Mouse (Mus musculus) neural tube, embryonic 15.5 days (tissue): ENCODE measurements around the gene Elk3. TPM values are rescaled to one million over a fixed set of nuclear protein-coding genes. Genes with fewer than 3 reads are reported as not detected.

Source experiments
- ATAC-seq: fragments of 200-750 bp; cut with Nextera tagmentation; 2 replicates; pipeline ENCODE4 v1.8.0; 2017; ENCODE audit warnings: mild to moderate bottlenecking, moderate TSS enrichment, moderate library complexity; ENCODE audit not compliant: low FRiP score
- H3K27ac ChIP-seq: fragments of 300-500 bp; sonication (generic); replicated peaks from 2 replicates; pipeline ENCODE4 v1.5.1; 2015; ENCODE audit warnings: mild to moderate bottlenecking, inconsistent platforms
- H3K27me3 ChIP-seq: fragments of 300-500 bp; sonication (generic); replicated peaks from 2 replicates; pipeline ENCODE4 v1.6.1; 2015; ENCODE audit warnings: inconsistent platforms
- H3K36me3 ChIP-seq: fragments of 300-500 bp; sonication (generic); 2 replicates; pipeline ENCODE4 v1.6.1; 2015; ENCODE audit warnings: inconsistent platforms
- H3K4me1 ChIP-seq: fragments of 300-500 bp; sonication (generic); 2 replicates; pipeline ENCODE4 v1.6.1; 2015; ENCODE audit warnings: inconsistent platforms
- H3K4me2 ChIP-seq: fragments of 300-500 bp; sonication (generic); 2 replicates; pipeline ENCODE4 v1.6.1; 2015; ENCODE audit warnings: inconsistent platforms, mild to moderate bottlenecking, moderate library complexity
- H3K4me3 ChIP-seq: fragments of 300-500 bp; sonication (generic); replicated peaks from 2 replicates; pipeline ENCODE4 v1.5.1; 2015; ENCODE audit warnings: mild to moderate bottlenecking, inconsistent platforms
- H3K9ac ChIP-seq: fragments of 300-500 bp; sonication (generic); replicated peaks from 2 replicates; pipeline ENCODE4 v1.6.1; 2015; ENCODE audit warnings: mild to moderate bottlenecking, inconsistent platforms
- H3K9me3 ChIP-seq: fragments of 300-500 bp; sonication (generic); replicated peaks from 2 replicates; pipeline ENCODE4 v1.6.1; 2016; ENCODE audit warnings: inconsistent platforms
- WGBS: fragments of 180-500 bp; shearing (Covaris S2); methylation state at CpG from one replicate; pipeline ENCODE4 v1.1.7; 2015; ENCODE audit warnings: mixed read lengths; 5-methylcytosine and 5-hydroxymethylcytosine counted together
- polyA plus RNA-seq: library from polyadenylated mRNA; unstranded; fragments of >200 nt; fragmentation: Nextera tagmentation; extraction: Ambion mirVana; gene quantifications from 2 replicates; pipeline ENCODE4 v1.2.1, GENCODE M21; 2015

Elk3 gene
- polyA plus RNA-seq, 1 experiment from 2014 or later: 8.6 TPM

DNA sequence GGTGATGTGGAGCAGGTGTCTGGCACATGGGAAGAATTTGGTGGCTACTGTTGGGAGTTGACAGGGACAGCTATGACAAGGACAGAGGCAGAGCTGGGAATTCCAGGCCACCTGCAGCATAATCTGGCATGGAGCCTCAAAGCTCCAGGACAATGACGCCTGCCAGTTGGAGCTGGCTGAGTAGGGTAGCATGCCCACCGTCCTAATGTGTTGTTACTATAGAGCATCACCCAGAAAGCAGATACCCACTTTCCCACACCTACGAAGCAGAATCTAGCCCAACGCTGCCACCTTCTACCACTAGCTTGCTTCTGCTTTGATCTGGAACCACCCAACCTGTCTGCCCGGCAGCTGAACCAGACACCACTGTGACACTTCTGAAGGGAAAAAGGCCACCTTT, 46.9 kb downstream of the Elk3 start:
- no peak overlapping the region for H3K4me2 ChIP-seq
- 0 out of 2 replicates have a peak, but pooled peaks have one; percentile 1 for ATAC-seq
- H3K27me3 ChIP-seq: no peaks in the 10 kb centered on the region
- 79% methylated on average over 5 of the region's 5 CpGs for WGBS
- H3K27ac ChIP-seq: peak overlapping the region; percentile 43; the same call in 1 of the 2 replicates
- no peaks in the 10 kb centered on the region for H3K36me3 ChIP-seq
- H3K4me1 ChIP-seq: peaks cover 49% of the 10 kb centered on the region
- no peak overlapping the region for H3K4me3 ChIP-seq
- no peak overlapping the region for H3K9ac ChIP-seq
- H3K9me3 ChIP-seq: no peaks in the 10 kb centered on the region

DNA sequence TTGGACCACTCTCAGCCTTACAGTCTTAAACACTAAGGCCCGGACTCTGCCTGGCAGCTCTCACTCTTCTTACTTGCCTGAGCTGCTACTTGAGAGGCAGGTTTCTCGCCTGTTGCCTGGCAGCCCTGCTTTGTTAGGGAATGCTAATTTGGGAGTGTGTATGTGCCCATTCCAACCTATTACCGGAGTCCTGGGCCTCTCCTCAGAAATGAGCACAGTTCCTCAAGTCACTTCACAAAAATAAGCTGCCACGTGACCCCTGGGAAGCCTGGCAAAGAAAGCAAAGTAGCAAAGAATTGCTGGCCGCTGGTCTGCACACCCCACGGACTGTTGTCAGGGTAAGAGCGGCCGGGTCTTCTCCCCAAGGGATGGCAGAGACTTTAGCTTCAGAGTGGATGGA, 47.5 kb downstream of the Elk3 start:
- Histone ChIP-seq H3K27me3 (no peaks in the 10 kb centered on the region), H3K9me3 (no peaks in the 10 kb centered on the region), H3K9ac (no peak overlapping the region), H3K4me2 (no peak overlapping the region), H3K36me3 (no peaks in the 10 kb centered on the region), H3K4me1 (peaks cover 49% of the 10 kb centered on the region), H3K4me3 (no peak overlapping the region), H3K27ac (peak overlapping the region; percentile 43)
- 39% methylated on average over 8 of the region's 8 CpGs for WGBS
- ATAC-seq: peak; percentile 37; the same call in 1 of the 2 replicates

DNA sequence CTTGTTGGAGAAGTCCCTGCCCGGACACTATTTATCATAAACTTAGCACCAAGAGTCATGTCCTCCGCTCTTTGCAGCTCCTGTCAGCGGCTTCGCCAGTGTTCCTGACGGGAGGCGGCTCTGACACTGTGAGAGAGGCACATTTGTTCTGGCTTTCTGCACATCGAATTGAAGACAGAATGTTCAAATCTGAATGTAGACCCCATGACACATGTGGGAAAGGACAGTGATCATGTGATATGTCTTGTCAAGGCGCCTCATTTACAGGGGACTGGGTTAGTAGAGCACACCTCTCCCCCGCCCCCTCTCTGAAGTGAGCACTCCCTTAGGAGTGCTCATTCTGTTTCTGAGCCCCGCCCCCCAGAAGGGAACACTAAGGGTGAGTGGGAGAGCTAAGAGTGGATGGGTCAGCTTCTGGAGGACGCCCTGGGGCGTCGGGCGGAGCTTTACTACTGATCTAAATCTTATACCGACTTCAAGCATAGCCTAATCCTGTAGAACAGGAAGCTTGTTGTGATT, 48.9 kb downstream of the Elk3 start:
- H3K9me3 ChIP-seq: no peaks in the 10 kb centered on the region
- peak overlapping the region; percentile 58 for H3K27ac ChIP-seq
- H3K36me3 ChIP-seq: no peaks in the 10 kb centered on the region
- H3K9ac ChIP-seq: peak overlapping the region; percentile 6; the same call in 1 of the 2 replicates
- ATAC-seq: peak; percentile 55
- H3K4me1 ChIP-seq: peaks cover 49% of the 10 kb centered on the region
- peak overlapping the region; percentile 13; the same call in 1 of the 2 replicates for H3K4me3 ChIP-seq
- peak overlapping the region; percentile 51 for H3K4me2 ChIP-seq
- no peaks in the 10 kb centered on the region for H3K27me3 ChIP-seq
- 26% methylated on average over 15 of the region's 15 CpGs for WGBS

DNA sequence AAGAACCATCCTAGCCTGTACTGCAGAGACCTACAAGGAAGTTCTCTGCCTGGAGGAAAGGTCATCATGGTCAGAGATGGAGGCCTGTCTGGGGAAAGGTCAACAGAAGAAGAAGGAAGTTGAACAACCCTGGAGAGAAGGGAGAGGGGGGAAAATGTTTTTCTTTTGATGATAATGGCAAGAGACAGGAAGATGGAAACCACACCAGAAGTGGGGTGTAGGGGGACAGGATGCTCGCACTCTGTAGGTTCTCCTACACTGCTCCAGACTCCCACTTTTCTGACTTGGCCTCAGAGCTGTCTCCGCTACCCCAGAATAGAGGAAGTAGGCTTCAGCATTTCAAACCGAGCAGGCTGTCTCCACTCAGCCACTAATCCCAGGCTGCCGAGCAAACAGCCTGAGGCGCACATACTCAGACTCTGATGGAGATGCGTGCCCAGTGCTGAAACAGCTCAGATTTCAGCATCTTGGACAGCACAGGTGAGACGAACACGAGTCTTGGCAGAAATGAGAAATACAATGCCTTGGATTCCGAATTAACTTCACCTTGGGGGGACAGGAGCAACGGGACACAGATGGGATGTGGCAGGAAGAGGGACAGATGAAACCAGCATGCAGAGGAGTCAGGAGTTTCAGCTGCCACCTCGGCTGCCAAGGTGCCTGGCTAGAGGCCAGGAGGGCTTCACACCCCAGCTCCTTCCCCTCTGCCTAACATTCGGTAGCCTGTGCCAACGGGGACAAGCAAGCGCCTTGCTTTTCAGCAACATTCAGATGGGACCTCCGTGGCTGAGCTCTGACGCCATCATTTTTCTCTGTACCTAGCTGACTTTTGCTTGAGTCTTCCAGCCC, 49.6 kb downstream of the Elk3 start:
- Histone ChIP-seq H3K9ac (no peak overlapping the region; the same call in 1 of the 2 replicates), H3K4me1 (peaks cover 49% of the 10 kb centered on the region), H3K27me3 (no peaks in the 10 kb centered on the region), H3K36me3 (no peaks in the 10 kb centered on the region), H3K4me3 (peak overlapping the region; percentile 13; the same call in 1 of the 2 replicates), H3K27ac (peak overlapping the region; percentile 58), H3K9me3 (no peaks in the 10 kb centered on the region), H3K4me2 (peak overlapping the region; percentile 51)
- WGBS: 29% methylated on average over 16 of the region's 16 CpGs
- ATAC-seq: peak; percentile 48; the same call in 1 of the 2 replicates

DNA sequence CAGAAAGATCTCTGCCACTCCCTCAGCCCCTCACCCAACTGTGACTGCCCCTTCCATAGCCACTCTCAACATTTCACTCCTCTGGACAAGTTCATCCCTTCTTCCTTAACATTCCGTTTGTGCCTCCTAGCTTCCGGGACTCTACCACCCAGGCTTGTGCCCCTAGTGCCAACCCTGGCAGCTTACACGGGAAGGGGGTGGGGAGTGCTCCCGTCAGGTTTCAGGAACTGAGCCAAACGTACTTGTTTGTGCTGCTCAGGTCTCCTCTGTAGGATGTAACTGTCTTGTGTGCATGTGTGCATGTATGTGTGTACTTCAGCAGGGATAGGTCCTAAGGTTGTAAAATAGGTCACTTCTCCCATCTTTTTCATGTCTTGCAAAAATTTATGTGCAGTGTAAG, 51.1 kb downstream of the Elk3 start:
- Histone ChIP-seq H3K4me3 (no peak overlapping the region), H3K27ac (no peak overlapping the region), H3K4me1 (peaks cover 52% of the 10 kb centered on the region), H3K36me3 (no peaks in the 10 kb centered on the region), H3K27me3 (no peaks in the 10 kb centered on the region), H3K9me3 (no peaks in the 10 kb centered on the region), H3K4me2 (no peak overlapping the region), H3K9ac (no peak overlapping the region)
- no peak for ATAC-seq
- 63% methylated on average over 5 of the region's 5 CpGs for WGBS

DNA sequence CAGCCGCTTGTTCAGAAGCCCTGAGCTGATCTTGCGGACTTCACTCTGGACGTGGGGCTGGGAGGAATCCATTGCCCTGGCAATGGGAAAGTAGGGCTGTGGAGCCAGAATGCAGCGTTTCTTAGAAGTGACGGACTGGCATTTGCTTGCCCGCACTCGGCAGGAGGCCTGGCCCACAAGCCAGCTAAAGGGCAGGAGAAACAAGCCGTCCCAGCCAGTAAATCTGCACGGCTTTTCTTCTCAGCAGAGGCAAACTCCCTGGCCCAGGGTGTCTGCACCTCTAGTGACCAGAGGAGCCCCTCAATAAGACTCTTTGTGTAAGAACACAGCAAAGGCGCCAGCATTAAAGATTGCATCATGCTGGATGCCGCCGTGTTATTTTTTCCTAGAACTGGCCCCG, 55.6 kb downstream of the Elk3 start:
- peak overlapping the region; percentile 63 for H3K27ac ChIP-seq
- H3K4me1 ChIP-seq: peaks cover 16% of the 10 kb centered on the region
- no peak overlapping the region for H3K9ac ChIP-seq
- H3K4me3 ChIP-seq: no peak overlapping the region
- peak; percentile 43 for ATAC-seq
- 16% methylated on average over 13 of the region's 13 CpGs for WGBS
- H3K27me3 ChIP-seq: no peaks in the 10 kb centered on the region
- no peaks in the 10 kb centered on the region for H3K9me3 ChIP-seq
- no peaks in the 10 kb centered on the region for H3K36me3 ChIP-seq
- H3K4me2 ChIP-seq: no peak overlapping the region

DNA sequence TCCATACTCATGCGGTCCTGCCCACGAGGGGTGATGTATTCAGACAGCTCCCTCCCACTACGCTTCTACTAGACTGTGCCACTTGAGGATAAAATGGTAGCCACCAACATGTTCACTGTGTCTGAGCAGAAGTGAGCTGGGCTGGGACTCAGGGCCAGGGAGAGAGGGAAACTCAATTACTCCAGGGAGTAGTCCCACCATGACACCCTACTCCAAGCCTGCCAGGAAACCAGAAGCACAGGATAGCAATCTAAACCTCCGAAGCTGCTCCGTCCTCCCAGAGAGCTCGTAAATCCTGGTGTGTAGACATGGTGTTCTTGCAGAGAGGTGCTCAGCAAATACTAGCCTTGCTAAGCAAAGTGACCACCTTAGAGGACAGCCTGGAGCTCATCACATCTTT, 57.8 kb downstream of the Elk3 start:
- Histone ChIP-seq H3K9me3 (no peaks in the 10 kb centered on the region), H3K36me3 (peaks cover 5% of the 10 kb centered on the region; the same call in 1 of the 2 replicates), H3K4me1 (peaks cover 19% of the 10 kb centered on the region), H3K27ac (no peak overlapping the region), H3K9ac (no peak overlapping the region), H3K27me3 (no peaks in the 10 kb centered on the region), H3K4me3 (no peak overlapping the region), H3K4me2 (no peak overlapping the region)
- no peak for ATAC-seq
- WGBS: 85% methylated on average over 6 of the region's 6 CpGs

DNA sequence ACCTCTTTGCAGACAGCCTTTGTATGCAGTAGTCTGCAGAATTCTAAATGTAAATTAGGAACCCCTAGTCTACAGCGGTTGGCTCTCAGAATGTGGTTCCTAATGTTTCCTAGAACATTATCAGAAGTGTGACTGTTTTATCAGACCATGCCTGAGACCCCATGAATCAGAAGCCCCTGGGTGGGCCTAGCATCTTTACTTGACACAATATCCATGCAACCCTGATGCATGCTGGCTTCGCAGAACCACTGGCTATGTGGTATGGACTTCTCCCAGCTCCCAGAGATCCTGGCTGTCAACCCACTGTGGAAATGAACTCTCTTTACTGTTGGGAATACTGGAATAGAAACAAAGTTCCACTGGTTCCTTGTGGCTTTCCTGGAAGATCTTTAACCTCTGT, 58.3 kb downstream of the Elk3 start:
- 98% methylated on average over 2 of the region's 2 CpGs for WGBS
- Histone ChIP-seq H3K27ac (no peak overlapping the region), H3K27me3 (no peaks in the 10 kb centered on the region), H3K4me1 (peaks cover 22% of the 10 kb centered on the region), H3K9me3 (no peaks in the 10 kb centered on the region), H3K36me3 (peaks cover 5% of the 10 kb centered on the region; the same call in 1 of the 2 replicates), H3K4me3 (no peak overlapping the region), H3K4me2 (no peak overlapping the region), H3K9ac (no peak overlapping the region)
- ATAC-seq: no peak

DNA sequence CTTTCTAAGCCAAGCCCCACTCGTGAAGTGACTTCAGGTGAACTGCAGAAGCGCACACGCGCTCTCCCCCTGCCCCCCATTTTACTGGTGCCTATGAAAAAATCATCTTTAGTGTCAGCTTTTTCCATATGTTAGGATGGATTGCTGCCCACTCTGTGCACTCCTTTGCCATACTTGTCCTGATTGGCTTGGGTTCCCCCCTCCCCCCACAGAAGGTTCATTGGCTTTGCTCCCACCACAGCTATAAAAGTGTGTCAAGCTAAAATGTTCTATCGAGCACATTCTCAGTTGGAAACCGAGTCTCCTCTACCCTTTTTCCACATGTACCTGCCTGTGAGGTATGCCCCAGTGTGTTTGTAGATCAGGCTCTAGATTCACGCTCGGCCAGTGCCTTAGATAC, 59.5 kb downstream of the Elk3 start:
- Histone ChIP-seq H3K9me3 (no peaks in the 10 kb centered on the region), H3K27ac (no peak overlapping the region), H3K36me3 (peaks cover 5% of the 10 kb centered on the region; the same call in 1 of the 2 replicates), H3K4me2 (no peak overlapping the region), H3K9ac (no peak overlapping the region), H3K4me1 (peaks cover 26% of the 10 kb centered on the region), H3K27me3 (no peaks in the 10 kb centered on the region), H3K4me3 (no peak overlapping the region)
- WGBS: 87% methylated on average over 8 of the region's 8 CpGs
- no peak for ATAC-seq

DNA sequence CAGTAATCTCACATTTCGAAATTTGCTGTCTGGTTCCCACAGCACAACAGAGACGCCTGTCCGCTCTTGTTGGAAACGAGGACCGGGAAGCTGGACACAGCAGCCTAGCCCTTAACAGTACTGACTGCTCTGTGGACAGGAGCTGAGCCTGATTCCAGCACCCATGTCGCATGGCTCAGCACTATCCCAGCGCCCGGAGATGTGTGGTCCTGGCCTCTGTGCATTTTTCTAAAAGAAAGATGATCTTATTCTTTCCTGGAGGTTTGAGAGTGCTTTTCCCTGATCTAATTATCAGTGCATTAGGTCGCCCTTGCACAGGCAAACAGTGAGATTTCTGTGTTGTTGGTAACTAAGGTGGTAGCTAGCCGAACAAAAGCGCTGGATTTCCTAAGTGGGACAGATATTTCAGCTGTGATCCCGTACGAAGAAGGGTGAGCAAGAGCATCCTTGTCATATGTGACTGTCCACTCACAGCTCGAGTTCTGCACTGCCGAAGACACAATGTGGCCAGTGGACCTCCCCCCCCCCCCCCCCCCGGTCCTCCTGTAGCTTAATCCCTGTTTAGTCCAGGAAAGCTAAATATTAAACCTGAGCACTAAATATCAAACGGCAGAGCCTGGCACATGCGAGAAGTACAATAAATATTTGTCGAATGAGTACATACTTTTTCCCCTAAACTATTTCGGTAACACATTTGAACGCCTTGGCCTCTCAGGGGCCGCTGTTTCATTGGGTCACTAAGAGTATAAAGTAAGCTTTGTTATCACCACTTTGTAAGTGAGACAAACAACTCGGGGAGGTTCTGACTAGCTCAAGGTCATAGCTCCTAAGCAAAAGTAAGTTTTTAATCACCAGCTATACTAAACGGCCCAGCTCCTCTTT, 60.3 kb downstream of the Elk3 start:
- 80% methylated on average over 24 of the region's 24 CpGs for WGBS
- Histone ChIP-seq H3K36me3 (peaks cover 5% of the 10 kb centered on the region; the same call in 1 of the 2 replicates), H3K9ac (no peak overlapping the region), H3K4me3 (no peak overlapping the region), H3K4me2 (no peak overlapping the region), H3K27me3 (no peaks in the 10 kb centered on the region), H3K27ac (peak overlapping the region; percentile 65), H3K4me1 (peaks cover 26% of the 10 kb centered on the region), H3K9me3 (no peaks in the 10 kb centered on the region)
- ATAC-seq: no peak

DNA sequence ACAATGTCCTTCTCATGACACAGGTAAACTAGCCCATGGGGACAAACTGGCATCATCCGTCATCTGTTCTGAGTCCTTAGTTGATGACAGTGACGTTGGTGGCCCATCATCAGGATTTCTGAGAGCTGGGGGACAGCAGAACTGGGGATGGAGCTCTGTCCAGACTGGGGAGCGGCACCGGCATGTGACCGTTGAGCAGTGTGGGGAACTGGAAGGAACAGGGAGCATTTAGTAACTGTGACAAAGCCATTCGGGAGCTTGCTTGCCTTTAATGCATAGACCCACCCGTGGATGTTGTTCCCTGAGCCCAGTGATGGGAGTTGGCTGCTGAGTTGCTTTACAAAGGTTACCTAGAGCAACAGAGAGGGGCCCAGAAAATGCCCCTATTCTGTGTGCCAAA, 61.0 kb downstream of the Elk3 start:
- no peaks in the 10 kb centered on the region for H3K27me3 ChIP-seq
- H3K4me3 ChIP-seq: no peak overlapping the region
- H3K27ac ChIP-seq: peak overlapping the region; percentile 65
- H3K9me3 ChIP-seq: no peaks in the 10 kb centered on the region
- no peak overlapping the region for H3K9ac ChIP-seq
- no peak for ATAC-seq
- H3K4me1 ChIP-seq: peaks cover 19% of the 10 kb centered on the region
- peaks cover 5% of the 10 kb centered on the region; the same call in 1 of the 2 replicates for H3K36me3 ChIP-seq
- H3K4me2 ChIP-seq: no peak overlapping the region
- 59% methylated on average over 7 of the region's 7 CpGs for WGBS
